Mouse (Mus musculus): ENCODE results near the gene Slc32a1.

The Slc32a1 gene

DNA sequence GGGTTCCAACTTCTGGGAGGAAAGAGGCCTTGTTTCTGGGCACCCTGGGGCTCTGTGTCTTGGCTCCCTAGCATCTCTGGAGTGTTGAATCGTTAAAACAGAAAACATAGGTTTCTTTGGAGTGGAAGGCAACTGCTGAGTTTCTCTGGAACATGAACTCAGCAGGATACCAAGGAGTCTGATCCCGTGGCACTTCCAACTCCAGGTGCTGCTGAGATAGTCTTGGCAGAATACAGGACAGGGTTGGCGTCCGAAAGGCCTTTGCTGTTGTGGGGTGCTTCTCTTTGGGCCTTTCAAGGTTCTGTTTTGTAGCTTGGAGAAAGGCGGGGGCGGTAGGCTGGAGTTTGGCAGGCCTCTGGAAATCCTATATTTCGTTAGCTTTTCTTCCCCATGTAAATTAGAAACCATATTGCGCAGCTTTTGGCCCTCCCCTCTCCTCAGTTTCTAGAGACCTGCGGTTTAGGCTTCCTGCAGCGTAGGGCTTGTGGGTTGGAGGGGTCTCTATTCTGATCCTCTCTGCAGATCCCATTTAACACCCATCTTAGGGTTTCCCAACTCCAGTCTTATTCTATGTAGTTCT, 2.2 kb downstream of the Slc32a1 start:
- DNase-seq (ENCODE audit: inconsistent ontology term): peak; percentile 69

DNA sequence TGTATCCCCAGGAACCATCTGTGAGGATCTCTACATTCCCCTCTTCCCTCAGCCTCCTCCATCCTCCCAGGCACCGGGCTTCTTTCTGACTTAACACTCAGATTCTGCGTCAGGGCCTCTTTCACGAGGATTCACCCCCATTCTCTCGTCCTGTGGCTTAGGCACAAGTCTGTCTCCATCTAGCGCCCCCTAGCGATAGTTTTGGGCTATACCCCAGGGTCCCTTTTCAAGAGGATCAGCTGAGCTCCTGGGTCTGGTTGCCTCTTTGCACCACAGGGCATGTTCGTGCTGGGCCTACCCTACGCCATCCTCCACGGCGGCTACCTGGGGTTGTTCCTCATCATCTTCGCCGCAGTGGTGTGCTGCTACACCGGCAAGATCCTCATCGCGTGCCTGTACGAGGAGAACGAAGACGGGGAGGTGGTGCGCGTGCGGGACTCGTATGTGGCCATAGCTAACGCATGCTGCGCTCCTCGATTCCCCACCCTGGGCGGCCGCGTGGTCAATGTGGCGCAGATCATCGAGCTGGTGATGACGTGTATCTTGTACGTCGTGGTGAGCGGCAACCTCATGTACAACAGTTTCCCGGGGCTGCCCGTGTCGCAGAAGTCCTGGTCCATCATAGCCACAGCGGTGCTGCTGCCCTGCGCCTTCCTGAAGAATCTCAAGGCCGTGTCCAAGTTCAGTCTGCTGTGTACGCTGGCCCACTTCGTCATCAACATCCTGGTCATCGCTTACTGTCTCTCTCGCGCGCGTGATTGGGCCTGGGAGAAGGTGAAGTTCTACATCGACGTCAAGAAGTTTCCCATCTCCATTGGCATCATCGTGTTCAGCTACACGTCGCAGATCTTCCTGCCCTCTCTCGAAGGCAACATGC, 3.2 kb downstream of the Slc32a1 start:
- DNase-seq (ENCODE audit: inconsistent ontology term): no peak

DNA sequence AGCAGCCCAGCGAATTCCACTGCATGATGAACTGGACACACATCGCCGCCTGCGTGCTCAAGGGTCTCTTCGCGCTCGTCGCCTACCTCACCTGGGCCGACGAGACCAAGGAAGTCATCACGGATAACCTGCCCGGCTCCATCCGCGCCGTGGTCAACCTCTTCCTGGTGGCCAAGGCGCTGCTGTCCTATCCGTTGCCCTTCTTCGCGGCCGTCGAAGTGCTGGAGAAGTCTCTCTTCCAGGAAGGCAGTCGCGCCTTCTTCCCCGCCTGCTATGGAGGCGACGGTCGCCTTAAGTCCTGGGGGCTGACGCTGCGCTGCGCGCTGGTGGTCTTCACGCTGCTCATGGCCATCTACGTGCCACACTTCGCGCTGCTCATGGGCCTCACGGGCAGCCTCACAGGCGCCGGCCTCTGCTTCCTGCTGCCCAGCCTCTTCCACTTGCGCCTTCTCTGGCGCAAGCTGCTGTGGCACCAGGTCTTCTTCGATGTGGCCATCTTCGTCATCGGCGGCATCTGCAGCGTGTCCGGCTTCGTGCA, 3.9 kb downstream of the Slc32a1 start:
- no peak for DNase-seq (ENCODE audit: inconsistent ontology term)

DNA sequence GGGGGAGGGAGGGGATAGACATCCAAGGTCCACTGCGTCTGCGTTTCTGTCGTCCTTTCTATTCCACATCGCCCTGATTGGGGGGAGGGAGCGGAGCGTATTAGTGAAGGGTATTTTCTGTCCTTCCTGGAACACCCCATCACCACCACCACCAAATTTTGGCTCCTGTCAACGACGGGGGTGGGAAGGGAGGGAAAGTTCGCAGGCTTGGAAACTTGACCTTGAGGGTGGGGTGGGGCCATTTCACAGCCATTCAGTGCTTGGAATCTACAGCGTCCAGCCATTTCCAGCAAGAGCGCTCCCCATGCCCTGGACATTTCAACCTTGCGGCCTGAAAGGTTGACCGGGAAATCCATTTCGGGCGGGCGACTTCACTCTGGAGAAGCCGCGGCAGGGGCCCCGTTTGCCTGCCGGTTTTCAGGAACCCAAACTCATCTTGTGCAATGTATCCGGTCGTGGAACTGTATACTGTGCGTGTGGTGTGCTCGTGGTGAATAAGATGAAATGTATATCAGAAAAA, 4.7 kb downstream of the Slc32a1 start:
- DNase-seq (ENCODE audit: inconsistent ontology term): no peak

- no peak for DNase-seq (ENCODE audit: inconsistent ontology term)
Measured at GRCm38 (mm10) chr2:158615702-158616101, 5.1 kb downstream of the Slc32a1 start.

- no peak for DNase-seq (ENCODE audit: inconsistent ontology term)
Measured at GRCm38 (mm10) chr2:158616296-158616695, 5.7 kb downstream of the Slc32a1 start.

DNA sequence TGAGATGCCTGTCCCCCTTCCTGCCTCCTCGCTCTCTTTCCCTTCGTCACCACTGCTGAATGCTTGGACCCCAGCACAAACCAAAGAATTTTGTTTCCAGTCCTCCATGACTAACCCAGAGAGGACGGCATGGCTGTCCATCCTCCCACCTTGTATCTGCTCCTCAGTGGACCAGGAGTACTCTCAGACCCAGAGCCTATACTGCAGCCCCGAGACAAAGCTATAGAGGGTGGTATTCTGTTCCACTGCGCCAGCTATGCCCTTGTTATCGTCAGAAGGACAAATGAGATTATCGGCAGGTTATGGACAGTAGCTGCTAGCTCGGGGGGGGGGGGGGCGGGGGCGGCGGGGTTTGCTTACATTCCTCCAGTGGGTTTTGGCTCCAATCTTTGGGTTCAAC, 6.2 kb downstream of the Slc32a1 start:
- DNase-seq (ENCODE audit: inconsistent ontology term): no peak

- peak; percentile 97 for DNase-seq (ENCODE audit: inconsistent ontology term)
Measured at GRCm38 (mm10) chr2:158624718-158625222, 14.2 kb downstream of the Slc32a1 start, which contains the start of gene Actr5. Gene Actr5, plus strand, starts transcription at chr2:158624888.

DNA sequence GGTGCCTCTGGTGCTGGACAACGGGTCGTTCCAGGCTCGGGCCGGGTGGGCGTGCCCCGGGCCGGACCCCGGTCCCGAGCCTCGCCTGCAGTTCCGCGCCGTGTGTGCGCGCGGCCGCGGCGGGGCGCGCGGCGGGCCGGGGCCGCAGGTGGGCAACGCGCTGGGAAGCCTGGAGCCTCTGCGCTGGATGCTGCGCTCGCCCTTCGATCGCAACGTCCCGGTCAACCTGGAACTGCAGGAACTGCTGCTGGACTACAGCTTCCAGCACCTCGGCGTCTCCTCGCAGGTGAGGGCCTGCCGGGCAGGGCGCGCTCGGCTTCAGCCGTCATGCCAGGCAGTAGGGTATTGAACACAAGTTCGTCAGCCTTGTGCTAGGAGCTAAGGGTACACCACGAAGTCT, 14.7 kb downstream of the Slc32a1 start:
- DNase-seq (ENCODE audit: inconsistent ontology term): no peak

DNA sequence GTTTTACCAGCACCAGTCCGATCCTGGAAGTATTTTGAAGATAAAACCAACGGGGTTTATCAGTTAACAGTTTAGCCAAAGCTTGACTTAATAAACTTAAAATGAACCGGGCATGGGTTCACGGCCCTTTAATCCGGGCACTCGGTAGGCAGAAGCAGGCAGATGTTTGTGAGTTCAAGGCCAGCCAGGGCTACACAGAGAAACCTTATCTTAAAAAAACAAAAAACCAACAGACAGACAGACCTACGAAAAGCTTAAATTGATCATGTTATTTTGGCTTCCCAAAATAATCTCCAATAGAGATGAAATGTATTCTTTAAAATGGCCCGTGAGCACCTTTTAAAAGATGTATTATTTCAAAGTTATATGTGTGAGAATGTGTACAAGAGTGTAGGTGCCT, 15.1 kb downstream of the Slc32a1 start:
- no peak for DNase-seq (ENCODE audit: inconsistent ontology term)

DNA sequence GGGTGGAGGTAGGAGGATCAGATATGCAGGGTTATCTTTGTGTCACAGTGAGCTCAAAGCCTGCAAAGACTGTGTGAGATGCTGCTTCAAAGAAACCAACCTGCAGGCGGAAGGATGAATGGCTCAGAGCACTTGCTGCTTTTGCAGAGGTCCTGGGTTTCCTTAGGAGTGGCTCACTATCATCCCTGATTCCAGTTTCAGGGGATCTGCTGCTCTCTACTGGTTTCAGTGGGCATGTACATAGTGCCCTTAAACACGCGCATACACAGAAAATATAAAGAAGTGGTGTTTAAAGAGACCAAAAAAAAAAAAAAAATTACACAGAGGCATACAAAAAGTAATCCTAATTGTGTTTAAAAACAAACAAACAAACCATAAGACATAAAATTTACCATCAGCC, 18.3 kb downstream of the Slc32a1 start:
- no peak for DNase-seq (ENCODE audit: inconsistent ontology term)

DNA sequence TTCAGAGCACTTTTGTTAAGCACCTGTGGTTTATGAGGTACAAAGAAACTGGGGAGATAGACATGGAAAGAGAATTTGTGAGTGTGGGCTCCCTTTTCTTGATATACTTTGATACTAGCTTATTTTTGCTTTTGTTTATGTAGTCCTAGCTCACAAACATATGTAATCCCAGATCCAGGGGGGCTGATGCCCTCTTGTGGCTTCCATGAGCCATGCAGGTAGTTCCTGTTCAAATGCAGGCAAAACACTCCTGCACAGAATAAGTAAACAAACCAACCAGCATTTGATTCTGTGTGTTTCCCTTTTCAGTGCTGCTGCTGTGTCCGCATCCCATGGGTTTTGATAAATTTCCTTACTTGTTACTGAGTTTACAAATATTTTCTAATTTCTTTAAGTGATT, 18.8 kb downstream of the Slc32a1 start:
- no peak for DNase-seq (ENCODE audit: inconsistent ontology term)

GRCm38 (mm10) chr2:158631873-158632272, 21.3 kb downstream of the Slc32a1 start:
- DNase-seq (ENCODE audit: inconsistent ontology term): no peak

DNA sequence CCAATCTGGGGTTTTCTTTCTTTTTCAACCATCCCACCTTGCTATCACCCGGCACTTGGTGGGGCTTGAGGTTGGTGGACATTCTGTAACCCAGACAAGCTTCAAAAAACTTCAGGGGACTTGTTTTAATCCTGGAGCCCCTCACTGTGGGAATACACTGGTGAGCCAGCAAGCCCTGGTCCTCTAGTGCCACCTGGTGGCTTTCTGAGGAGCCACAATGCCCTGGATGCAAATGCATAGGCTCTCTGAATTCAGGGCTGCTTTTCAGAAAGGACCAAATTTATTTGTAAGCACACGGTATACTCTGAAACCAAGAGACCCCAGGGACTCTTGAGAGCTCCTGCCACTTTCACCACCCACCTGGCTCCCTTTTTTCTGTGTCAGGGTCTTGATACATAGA, 31.3 kb downstream of the Slc32a1 start:
- DNase-seq (ENCODE audit: inconsistent ontology term): peak; percentile 27

GRCm38 (mm10) chr2:158642587-158642986, 32.0 kb downstream of the Slc32a1 start:
- no peak for DNase-seq (ENCODE audit: inconsistent ontology term)

GRCm38 (mm10) chr2:158643791-158644190, 33.2 kb downstream of the Slc32a1 start:
- DNase-seq (ENCODE audit: inconsistent ontology term): no peak

GRCm38 (mm10) chr2:158651159-158651908, 40.8 kb downstream of the Slc32a1 start:
- DNase-seq (ENCODE audit: inconsistent ontology term): no peak

DNA sequence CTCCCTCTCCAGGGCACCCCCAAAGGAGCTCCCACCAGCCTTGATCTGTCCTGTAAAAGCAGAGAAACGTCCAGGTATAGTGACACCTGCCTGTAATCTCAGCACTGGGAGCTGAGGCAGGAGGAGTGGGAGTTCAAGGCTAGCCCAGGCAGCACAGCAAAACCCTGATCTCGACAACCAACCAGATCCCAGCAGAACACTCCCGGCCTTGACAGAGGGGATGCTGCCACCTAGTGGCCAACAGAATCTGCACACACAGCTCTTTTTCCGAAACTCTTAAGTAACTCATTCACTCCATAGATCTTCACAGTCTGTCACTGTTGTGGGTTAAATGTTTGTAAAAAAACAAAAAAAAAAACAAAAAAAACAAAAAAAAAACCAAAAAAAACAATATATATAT, 42.4 kb downstream of the Slc32a1 start:
- peak; percentile 39 for DNase-seq (ENCODE audit: inconsistent ontology term)

GRCm38 (mm10) chr2:158654717-158655116, 44.1 kb downstream of the Slc32a1 start:
- DNase-seq (ENCODE audit: inconsistent ontology term): no peak

- no peak for DNase-seq (ENCODE audit: inconsistent ontology term)
Measured at GRCm38 (mm10) chr2:158655806-158656205, 45.2 kb downstream of the Slc32a1 start.

DNA sequence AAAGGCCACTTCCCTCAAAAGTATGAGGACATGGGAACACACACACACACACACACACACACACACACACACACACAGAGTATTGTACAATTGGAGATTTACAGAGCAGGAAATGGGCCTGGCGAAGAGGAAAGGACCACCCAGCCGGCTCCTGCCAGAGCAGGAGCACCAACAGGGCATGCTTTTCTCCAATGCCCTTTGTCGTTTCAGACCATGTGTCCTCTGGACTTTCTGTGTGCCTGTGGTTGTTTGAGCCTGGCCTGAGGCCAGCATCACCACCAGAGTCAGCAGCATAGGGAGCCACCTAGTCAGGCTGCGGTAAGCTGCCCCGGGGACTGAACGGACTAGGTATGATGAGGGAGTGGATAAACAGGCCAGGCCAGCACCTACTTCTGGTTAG, 48.3 kb downstream of the Slc32a1 start:
- DNase-seq (ENCODE audit: inconsistent ontology term): peak; percentile 14

- no peak for DNase-seq (ENCODE audit: inconsistent ontology term)
Measured at GRCm38 (mm10) chr2:158659346-158659745, 48.8 kb downstream of the Slc32a1 start.
